Mouse (Mus musculus) midbrain, embryonic 11.5 days (tissue): ENCODE results near the gene Spn. TPM values are rescaled to one million over a fixed set of nuclear protein-coding genes. Genes with fewer than 3 reads are reported as not detected.

Experiments used
- ATAC-seq: fragments of 200-750 bp; cut with Nextera tagmentation; 2 replicates; pipeline ENCODE4 v1.8.0; 2017; ENCODE audit warnings: moderate TSS enrichment, moderate library complexity; ENCODE audit not compliant: low FRiP score
- DNase-seq: peaks from one replicate; pipeline ENCODE4 v3.0.0; 2015; ENCODE audit warnings: low spot score; ENCODE audit errors: missing footprints
- H3K27ac ChIP-seq: fragments of 300-500 bp; sonication (generic); 2 replicates; pipeline ENCODE4 v1.5.1; 2014; ENCODE audit warnings: low read depth, low read length
- H3K27me3 ChIP-seq: fragments of 300-500 bp; sonication (generic); 2 replicates; pipeline ENCODE4 v1.6.1; 2014; ENCODE audit warnings: mild to moderate bottlenecking, low read length, moderate library complexity, mixed read lengths; ENCODE audit not compliant: control insufficient read depth, insufficient read depth
- H3K36me3 ChIP-seq: fragments of 300-500 bp; sonication (generic); 2 replicates; pipeline ENCODE4 v1.6.1; 2014; ENCODE audit warnings: mild to moderate bottlenecking, low read length, moderate library complexity, mixed read lengths; ENCODE audit not compliant: control insufficient read depth, insufficient read depth
- H3K4me1 ChIP-seq: fragments of 300-500 bp; sonication (generic); 2 replicates; pipeline ENCODE4 v1.6.1; 2014; ENCODE audit warnings: low read length; ENCODE audit not compliant: control insufficient read depth, insufficient read depth
- H3K4me2 ChIP-seq: fragments of 300-500 bp; sonication (generic); 2 replicates; pipeline ENCODE4 v1.6.1; 2014; ENCODE audit warnings: mild to moderate bottlenecking, moderate library complexity
- H3K4me3 ChIP-seq: fragments of 300-500 bp; sonication (generic); 2 replicates; pipeline ENCODE4 v1.5.1; 2014; ENCODE audit warnings: low read depth, low read length
- H3K9ac ChIP-seq: fragments of 300-500 bp; sonication (generic); 2 replicates; pipeline ENCODE4 v1.6.1; 2014; ENCODE audit warnings: low read length
- H3K9me3 ChIP-seq: fragments of 300-500 bp; sonication (generic); 2 replicates; pipeline ENCODE4 v1.6.1; 2016; ENCODE audit warnings: low read length; ENCODE audit not compliant: control insufficient read depth
- WGBS: fragments of 180-500 bp; shearing (Covaris S2); extraction: QIAGEN DNeasy Blood & Tissue Kit; methylation state at CpG from one replicate; pipeline ENCODE4 v1.1.7; 2014; 5-methylcytosine and 5-hydroxymethylcytosine counted together
- polyA plus RNA-seq: library from polyadenylated mRNA; unstranded; fragments of >200 nt; fragmentation: Nextera tagmentation; extraction: Ambion mirVana; gene quantifications from 2 replicates; pipeline ENCODE4 v1.2.1, GENCODE M21; 2014

The Spn gene
- polyA plus RNA-seq, 1 experiment from 2014 or later = not detected

DNA sequence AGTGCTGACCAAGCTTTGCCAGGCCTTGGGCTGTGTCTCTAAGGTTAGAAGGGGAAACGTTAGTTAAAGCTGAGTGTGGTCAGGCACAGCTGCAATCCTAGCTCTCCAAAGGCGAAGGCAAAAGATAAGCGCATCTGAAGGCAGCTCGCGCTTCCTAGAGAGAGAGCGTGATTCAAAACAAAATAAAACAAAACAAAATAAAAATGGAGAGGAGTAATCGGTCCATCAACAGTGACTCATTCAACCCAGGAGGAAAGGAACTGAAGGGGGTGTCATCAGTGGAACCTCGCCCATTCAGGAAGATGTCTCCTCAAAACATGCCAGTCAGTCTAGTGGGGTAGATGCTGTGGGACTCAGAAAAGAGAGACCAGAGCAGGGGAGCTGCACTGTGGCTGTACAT lies 55.4 kb downstream of the Spn start:
- Histone ChIP-seq H3K27ac (no peak overlapping the region), H3K36me3 (no peaks in the 10 kb centered on the region)
- 84% methylated on average over 8 of the region's 8 CpGs for WGBS

More for the DNA sequence above, 55.4 kb downstream of the Spn start:
- ATAC-seq (no peak), DNase-seq (no peak)
- H3K9ac ChIP-seq = no peak overlapping the region
- no peaks in the 10 kb centered on the region for H3K27me3 ChIP-seq
- no peaks in the 10 kb centered on the region for H3K4me1 ChIP-seq
- no peak overlapping the region for H3K4me3 ChIP-seq
- no peaks in the 10 kb centered on the region for H3K9me3 ChIP-seq
- H3K4me2 ChIP-seq = no peak overlapping the region

Other genes starting within 250 kb of the Spn start
- 25.6 and 26.5 TPM in 2 replicates for gene Tmem219, start 214.9 kb downstream of the Spn start, polyA plus RNA-seq
- gene Kctd13, start 208.9 kb downstream of the Spn start, polyA plus RNA-seq = 26.5 and 26.8 TPM in 2 replicates
- 1.2 and 1.5 TPM in 2 replicates for gene Asphd1, start 188.2 kb downstream of the Spn start, polyA plus RNA-seq
- 7.8 and 9.9 TPM in 2 replicates for gene Sez6l2, start 187.3 kb downstream of the Spn start, polyA plus RNA-seq
- gene Cdipt, start 161.9 kb downstream of the Spn start, polyA plus RNA-seq = 66.4 and 67.4 TPM in 2 replicates
- 1.3 and 1.4 TPM in 2 replicates for gene Cdiptos, start 161.7 kb downstream of the Spn start, polyA plus RNA-seq
- gene Mvp, start 123.2 kb downstream of the Spn start, polyA plus RNA-seq = 2.8 and 3.0 TPM in 2 replicates
- gene Pagr1b, start 121.3 kb downstream of the Spn start, polyA plus RNA-seq = not detected in 2 replicates
- 59.0 and 70.6 TPM in 2 replicates for gene Pagr1a, start 120.5 kb downstream of the Spn start, polyA plus RNA-seq
- gene Gm42742, start 116.7 kb downstream of the Spn start, polyA plus RNA-seq = 58.8 and 68.8 TPM in 2 replicates
- gene Prrt2, start 116.6 kb downstream of the Spn start, polyA plus RNA-seq = 2.6 and 4.0 TPM in 2 replicates
- gene Maz, start 110.8 kb downstream of the Spn start, polyA plus RNA-seq = 64.3 and 80.7 TPM in 2 replicates
- gene Kif22, start 95.4 kb downstream of the Spn start, polyA plus RNA-seq = 178 and 195 TPM in 2 replicates
- gene Zg16, start 50.5 kb downstream of the Spn start, polyA plus RNA-seq = not detected in 2 replicates
- gene AI467606, start 46.5 kb downstream of the Spn start, polyA plus RNA-seq = 1.3 and 1.7 TPM in 2 replicates
- 5.7 and 6.2 TPM in 2 replicates for gene Qprt, start 15.6 kb downstream of the Spn start, polyA plus RNA-seq
- gene Cd2bp2, start 58.2 kb upstream of the Spn start, polyA plus RNA-seq = 85.3 and 88.0 TPM in 2 replicates
- 16.9 and 19.3 TPM in 2 replicates for gene Tbc1d10b, start 70.6 kb upstream of the Spn start, polyA plus RNA-seq
- 11.7 and 13.2 TPM in 2 replicates for gene Mylpf, start 71.1 kb upstream of the Spn start, polyA plus RNA-seq
- 30.3 and 32.4 TPM in 2 replicates for gene Zfp553, start 95.2 kb upstream of the Spn start, polyA plus RNA-seq
- 24.6 and 29.8 TPM in 2 replicates for gene Sept1, start 95.3 kb upstream of the Spn start, polyA plus RNA-seq
- 49.3 and 54.0 TPM in 2 replicates for gene Zfp771, start 106.5 kb upstream of the Spn start, polyA plus RNA-seq
- gene Dctpp1, start 122.9 kb upstream of the Spn start, polyA plus RNA-seq = 235 and 254 TPM in 2 replicates
- gene Sephs2, start 136.2 kb upstream of the Spn start, polyA plus RNA-seq = 79.0 and 84.5 TPM in 2 replicates
- gene Itgal, start 158.4 kb upstream of the Spn start, polyA plus RNA-seq = 0.63 and 0.69 TPM in 2 replicates
- 5.8 and 7.5 TPM in 2 replicates for gene Zfp768, start 207.8 kb upstream of the Spn start, polyA plus RNA-seq
- gene Zfp747, start 238.2 kb upstream of the Spn start, polyA plus RNA-seq = 6.4 and 6.5 TPM in 2 replicates
- 6.1 and 6.5 TPM in 2 replicates for gene 9130019O22Rik, start 249.3 kb upstream of the Spn start, polyA plus RNA-seq